Mouse (Mus musculus) liver, postnatal 0 days (tissue): ENCODE measurements at regions not wholly inside any gene's neighbourhood (a gene's known extent, or its start where the extent isn't known, plus 50 kb on each side); places are given as distances from the start of the nearest gene placed in this dataset.

Experiments used
- CTCF ChIP-seq: sonication (generic); IDR thresholded peaks from 2 replicates; pipeline ENCODE4 v1.5.1; 2016; ENCODE audit warnings: antibody characterized with exemption, low read depth
- EP300 ChIP-seq: IDR thresholded peaks from 2 replicates; pipeline ENCODE4 v1.6.1; 2016; ENCODE audit warnings: antibody characterized with exemption, low read depth, mild to moderate bottlenecking

- TF ChIP-seq CTCF (no peak), EP300 (no peak)
Observed at GRCm38 (mm10) chr14:46149073-46149661, 230.0 kb upstream of the Gm15217 start.
